Mouse (Mus musculus) kidney, postnatal 0 days (tissue): Measurements from ENCODE around the gene Cyp2c23. TPM values are rescaled to one million over a fixed set of nuclear protein-coding genes. Genes with fewer than 3 reads are reported as not detected.

Experiments used
- ATAC-seq: fragments of 200-750 bp; cut with Nextera tagmentation; replicated peaks from 2 replicates; pipeline ENCODE4 v1.8.0; 2017; ENCODE audit warnings: low read depth, moderate number of reproducible peaks, moderate TSS enrichment, moderate library complexity; ENCODE audit not compliant: low FRiP score
- DNase-seq: peaks from one replicate; pipeline ENCODE4 v3.0.0-alpha.2; 2016; ENCODE audit warnings: low spot score
- H3K27ac ChIP-seq: fragments of 300-500 bp; sonication (generic); 2 replicates; pipeline ENCODE4 v1.5.1; 2014; ENCODE audit warnings: mild to moderate bottlenecking
- H3K27me3 ChIP-seq: fragments of 300-500 bp; sonication (generic); 2 replicates; pipeline ENCODE4 v1.6.1; 2014; ENCODE audit warnings: low read length, mixed read lengths; ENCODE audit not compliant: insufficient read depth
- H3K36me3 ChIP-seq: fragments of 300-500 bp; sonication (generic); 2 replicates; pipeline ENCODE4 v1.6.1; 2014; ENCODE audit warnings: low read length, mixed read lengths; ENCODE audit not compliant: insufficient read depth
- H3K4me1 ChIP-seq: fragments of 300-500 bp; sonication (generic); replicated peaks from 2 replicates; pipeline ENCODE4 v1.6.1; 2014; ENCODE audit warnings: antibody characterized with exemption, low read length, mixed read lengths; ENCODE audit not compliant: insufficient read depth
- H3K4me2 ChIP-seq: fragments of 300-500 bp; sonication (generic); 2 replicates; pipeline ENCODE4 v1.6.1; 2014; ENCODE audit warnings: mild to moderate bottlenecking, low read length, moderate library complexity, mixed read lengths
- H3K4me3 ChIP-seq: fragments of 300-500 bp; sonication (generic); replicated peaks from 2 replicates; pipeline ENCODE4 v1.5.1; 2014; ENCODE audit warnings: low read depth, low read length
- H3K9ac ChIP-seq: fragments of 300-500 bp; sonication (generic); 2 replicates; pipeline ENCODE4 v1.6.1; 2014; ENCODE audit warnings: low read depth, low read length
- H3K9me3 ChIP-seq: fragments of 300-500 bp; sonication (generic); replicated peaks from 2 replicates; pipeline ENCODE4 v1.6.1; 2016; ENCODE audit warnings: low read length, inconsistent platforms, mixed read lengths
- CTCF ChIP-seq: IDR thresholded peaks from 2 replicates; pipeline ENCODE4 v1.5.1; 2016; ENCODE audit warnings: antibody characterized with exemption, low read depth, mild to moderate bottlenecking, moderate library complexity
- WGBS: fragments of 180-500 bp; shearing (Covaris S2); extraction: QIAGEN DNeasy Blood & Tissue Kit; methylation state at CpG from one replicate; pipeline ENCODE4 v1.1.7; 2014; 5-methylcytosine and 5-hydroxymethylcytosine counted together
- polyA plus RNA-seq: library from polyadenylated mRNA; unstranded; fragments of >200 nt; fragmentation: Nextera tagmentation; extraction: Ambion mirVana; gene quantifications from 2 replicates; pipeline ENCODE4 v1.2.1, GENCODE M21; 2015

Gene Cyp2c23
- polyA plus RNA-seq, 1 experiment from 2014 or later = 1.7 TPM

- DNase-seq (peak; percentile 93), ATAC-seq (peak; percentile 84)
- Histone ChIP-seq H3K36me3 (no peaks in the 10 kb centered on the region), H3K4me1 (no peaks in the 10 kb centered on the region; the same call in 1 of the 2 replicates), H3K4me3 (peak within 1 kb of the TSS; percentile 80), H3K4me2 (peak within 1 kb of the TSS; percentile 90), H3K27me3 (no peaks in the 10 kb centered on the region), H3K9ac (peak within 1 kb of the TSS; percentile 70), H3K27ac (peak within 1 kb of the TSS; percentile 38; the same call in 1 of the 2 replicates), H3K9me3 (no peaks in the 10 kb centered on the region)
- under 1% methylated on average over 75 of the region's 75 CpGs for WGBS
- TF ChIP-seq CTCF = no peak
These were observed 40.3 kb upstream of the Cyp2c23 start, which contains the start of gene Erlin1 for GRCm38 (mm10) chr19:44069121-44069913. TSS of gene Erlin1 (minus strand) at chr19:44069785.

- H3K4me3 ChIP-seq = peak overlapping the region; percentile 80
- H3K27me3 ChIP-seq = no peaks in the 10 kb centered on the region
- no peaks in the 10 kb centered on the region for H3K9me3 ChIP-seq
- no peak for DNase-seq
- H3K4me2 ChIP-seq = peak overlapping the region; percentile 90
- H3K27ac ChIP-seq = no peak overlapping the region
- TF ChIP-seq CTCF = no peak
- ATAC-seq = no peak
- no peaks in the 10 kb centered on the region; the same call in 1 of the 2 replicates for H3K4me1 ChIP-seq
- WGBS = 60% methylated on average over 4 of the region's 4 CpGs
- H3K36me3 ChIP-seq = no peaks in the 10 kb centered on the region
- H3K9ac ChIP-seq = 0 out of 2 replicates have a peak overlapping the region, but pooled peaks have one; percentile 70
These were observed 39.2 kb upstream of the Cyp2c23 start for GRCm38 (mm10) chr19:44068232-44068631.

- Histone ChIP-seq H3K27me3 (no peaks in the 10 kb centered on the region), H3K9ac (no peak overlapping the region), H3K27ac (no peak overlapping the region), H3K4me3 (no peak overlapping the region), H3K9me3 (no peaks in the 10 kb centered on the region), H3K4me2 (peak overlapping the region; percentile 90), H3K36me3 (peaks cover 2% of the 10 kb centered on the region; the same call in 1 of the 2 replicates), H3K4me1 (no peaks in the 10 kb centered on the region; the same call in 1 of the 2 replicates)
- 45% methylated on average over 9 of the region's 9 CpGs for WGBS
- TF ChIP-seq CTCF = no peak
- ATAC-seq (no peak), DNase-seq (peak; percentile 21)
These were observed 38.5 kb upstream of the Cyp2c23 start for GRCm38 (mm10) chr19:44067323-44068049.

GRCm38 (mm10) chr19:44064734-44065133 lies 35.7 kb upstream of the Cyp2c23 start:
- Histone ChIP-seq H3K4me1 (no peaks in the 10 kb centered on the region; the same call in 1 of the 2 replicates), H3K9me3 (no peaks in the 10 kb centered on the region), H3K4me2 (no peak overlapping the region), H3K27ac (0 out of 2 replicates have a peak overlapping the region, but pooled peaks have one; percentile 8), H3K36me3 (peaks cover 13% of the 10 kb centered on the region; the same call in 1 of the 2 replicates), H3K27me3 (no peaks in the 10 kb centered on the region), H3K9ac (no peak overlapping the region), H3K4me3 (no peak overlapping the region)
- no peak for TF ChIP-seq CTCF
- 95% methylated on average over 2 of the region's 2 CpGs for WGBS
- ATAC-seq (no peak), DNase-seq (no peak)

GRCm38 (mm10) chr19:44063773-44064172 lies 34.8 kb upstream of the Cyp2c23 start:
- DNase-seq (peak; percentile 9), ATAC-seq (no peak; the same call in 1 of the 2 replicates)
- Histone ChIP-seq H3K9ac (no peak overlapping the region), H3K4me2 (no peak overlapping the region), H3K36me3 (peaks cover 18% of the 10 kb centered on the region), H3K27me3 (no peaks in the 10 kb centered on the region), H3K4me1 (no peaks in the 10 kb centered on the region; the same call in 1 of the 2 replicates), H3K27ac (no peak overlapping the region), H3K9me3 (no peaks in the 10 kb centered on the region), H3K4me3 (no peak overlapping the region)
- TF ChIP-seq CTCF = no peak
- 71% methylated on average over 7 of the region's 7 CpGs for WGBS

GRCm38 (mm10) chr19:44060226-44060625 lies 31.2 kb upstream of the Cyp2c23 start:
- TF ChIP-seq CTCF = no peak
- no peaks in the 10 kb centered on the region for H3K27me3 ChIP-seq
- no peak overlapping the region for H3K27ac ChIP-seq
- H3K9me3 ChIP-seq = no peaks in the 10 kb centered on the region
- WGBS = 86% methylated on average over 3 of the region's 3 CpGs
- no peak overlapping the region for H3K9ac ChIP-seq
- no peak overlapping the region for H3K4me2 ChIP-seq
- DNase-seq (no peak), ATAC-seq (no peak)
- H3K4me1 ChIP-seq = no peaks in the 10 kb centered on the region
- H3K4me3 ChIP-seq = no peak overlapping the region
- peaks cover 18% of the 10 kb centered on the region for H3K36me3 ChIP-seq
